Mouse (Mus musculus): ENCODE measurements around the gene Cacna1e. TPM values are rescaled to one million over a fixed set of nuclear protein-coding genes. Genes with fewer than 3 reads are reported as not detected.
A peak's percentile ranks its signal among the peaks of the same experiment; 100 is the strongest.

The Cacna1e gene
- 0.39 and 0.51 TPM in 2 replicates for polyA plus RNA-seq (2015; fragmentation: Nextera tagmentation; extraction: Ambion mirVana)

DNA sequence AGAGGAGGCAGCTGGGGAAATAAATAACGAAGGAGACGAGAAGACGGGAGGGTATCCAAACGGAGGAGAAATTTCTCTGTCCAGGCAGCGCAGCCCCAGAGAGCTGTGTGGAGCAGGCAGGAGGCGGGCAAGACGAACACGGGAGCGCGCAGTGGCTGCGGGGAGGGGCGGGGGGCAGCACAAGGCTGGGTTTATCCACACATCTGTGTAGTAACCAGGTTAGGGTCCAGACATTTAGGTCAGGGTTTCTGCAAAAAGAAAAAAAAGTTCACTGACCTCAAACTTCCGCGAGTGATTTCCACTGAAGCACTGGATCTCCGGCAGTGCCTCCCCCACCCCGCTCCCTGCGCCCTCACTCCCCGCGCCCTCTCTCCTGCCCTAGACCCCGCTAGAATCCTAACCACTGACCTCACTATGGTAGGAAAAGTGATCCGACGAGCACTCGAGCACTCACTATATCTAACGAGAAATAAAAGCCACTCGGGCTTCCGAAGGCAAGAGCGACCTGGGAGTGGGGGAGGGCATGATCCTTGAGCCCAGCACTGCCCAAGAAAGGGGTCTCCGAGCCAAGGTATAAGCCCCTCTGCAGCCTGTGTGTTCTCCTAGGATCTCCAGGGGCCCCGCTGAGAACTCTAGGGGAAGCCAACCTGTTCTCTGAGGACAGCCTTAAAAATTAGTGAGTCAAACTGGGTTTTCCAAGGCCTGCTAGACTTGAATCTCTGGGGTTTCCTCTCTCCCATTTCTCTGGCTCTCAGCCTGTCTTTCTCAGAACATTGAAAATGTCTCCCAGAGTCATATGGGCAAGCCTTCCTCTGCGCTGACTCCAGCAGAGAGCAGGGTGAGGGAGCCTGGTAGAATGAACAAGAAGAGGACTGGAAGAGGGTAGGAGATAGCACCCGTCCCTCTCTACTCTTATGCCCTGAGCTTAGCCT, at the start of gene Cacna1e:
Gene Cacna1e (minus strand): TSS at position 227 of the 932 bp plus-strand sequence.
- TF ChIP-seq EP300 (optimal IDR thresholded peaks at IDR 0.05): no peak
- TF ChIP-seq CTCF (IDR thresholded peaks at IDR 0.05; ENCODE audit: low read depth): no peak
- no peak for ATAC-seq (ENCODE audit: low FRiP score, low TSS enrichment)

DNA sequence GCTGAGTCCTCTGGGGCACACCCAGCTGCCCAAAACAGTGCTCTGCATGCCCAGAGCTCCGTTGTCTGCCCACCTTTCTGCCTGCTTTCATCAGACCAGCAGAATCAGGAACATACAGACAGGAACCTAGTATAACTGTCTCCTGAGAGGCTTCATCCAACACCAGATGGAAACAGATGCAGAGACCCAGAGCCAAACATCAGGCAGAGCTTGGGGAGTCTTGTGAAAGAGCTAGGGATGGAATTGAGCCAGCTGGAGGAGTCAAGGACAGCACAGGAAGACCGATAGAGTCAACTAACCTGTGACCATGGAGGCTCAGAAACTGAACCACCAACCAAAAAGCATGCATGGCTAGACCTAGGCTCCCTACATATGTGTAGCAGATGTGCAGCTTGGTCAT, 34.1 kb upstream of the Cacna1e start:
- Histone ChIP-seq H3K4me1 (replicated peaks; ENCODE audit: control insufficient read depth, insufficient read depth) (no peaks in the 10 kb centered on the region), H3K4me2 (replicated peaks; ENCODE audit: low read depth) (no peak overlapping the region), H3K9ac (ENCODE audit: low read length) (no peak overlapping the region), H3K4me3 (ENCODE audit: low read depth, low read length) (no peak overlapping the region), H3K27me3 (ENCODE audit: control insufficient read depth, insufficient read depth, low read length) (no peaks in the 10 kb centered on the region), H3K9me3 (ENCODE audit: control insufficient read depth, low read length) (no peaks in the 10 kb centered on the region), H3K36me3 (ENCODE audit: control insufficient read depth, insufficient read depth, low read length) (no peaks in the 10 kb centered on the region), H3K27ac (replicated peaks) (no peak overlapping the region)
- TF ChIP-seq CTCF (IDR thresholded peaks at IDR 0.05; ENCODE audit: low read depth) (no peak), EP300 (optimal IDR thresholded peaks at IDR 0.05) (no peak)
- ATAC-seq (ENCODE audit: low FRiP score, low TSS enrichment) (no peak), DNase-seq (ENCODE audit: low spot score) (no peak)
- WGBS: 59% methylated on average over 2 of the region's 2 CpGs

More for the DNA sequence above, at the start of gene Cacna1e:
- H3K27ac ChIP-seq (replicated peaks): no peak within 1 kb of the TSS
- peak within 1 kb of the TSS; percentile 60 for H3K4me2 ChIP-seq (replicated peaks; ENCODE audit: low read depth)
- no peaks in the 10 kb centered on the region for H3K9me3 ChIP-seq (ENCODE audit: control insufficient read depth, low read length)
- 12% methylated on average over 31 of the region's 31 CpGs for WGBS
- H3K36me3 ChIP-seq (ENCODE audit: control insufficient read depth, insufficient read depth, low read length): no peaks in the 10 kb centered on the region
- peak; percentile 21 for DNase-seq (ENCODE audit: low spot score)
- peak within 1 kb of the TSS; percentile 40 for H3K4me3 ChIP-seq (ENCODE audit: low read depth, low read length)
- H3K27me3 ChIP-seq (ENCODE audit: control insufficient read depth, insufficient read depth, low read length): no peaks in the 10 kb centered on the region
- no peaks in the 10 kb centered on the region for H3K4me1 ChIP-seq (replicated peaks; ENCODE audit: control insufficient read depth, insufficient read depth)
- peak within 1 kb of the TSS; percentile 50 for H3K9ac ChIP-seq (ENCODE audit: low read length)

DNA sequence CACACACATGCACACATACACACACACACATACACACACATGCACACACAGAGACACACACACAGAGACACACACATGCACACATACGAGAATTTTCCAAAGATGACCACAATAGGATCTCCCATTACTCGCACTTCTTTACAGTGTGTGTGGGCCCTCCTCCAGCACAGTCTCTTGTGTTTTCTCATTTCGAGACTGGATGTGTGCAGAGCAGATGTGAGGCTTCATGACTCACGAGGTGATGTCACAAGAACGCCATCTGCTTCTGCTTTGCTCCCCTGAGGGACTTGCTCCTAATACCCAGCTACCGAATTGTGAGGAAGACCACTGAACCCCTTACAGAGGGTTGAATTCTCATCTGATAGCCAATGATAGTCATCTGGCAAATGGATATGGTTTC, 33.1 kb upstream of the Cacna1e start:
- H3K4me3 ChIP-seq (ENCODE audit: low read depth, low read length): no peak overlapping the region
- H3K36me3 ChIP-seq (ENCODE audit: control insufficient read depth, insufficient read depth, low read length): no peaks in the 10 kb centered on the region
- no peak for ATAC-seq (ENCODE audit: low FRiP score, low TSS enrichment)
- H3K4me1 ChIP-seq (replicated peaks; ENCODE audit: control insufficient read depth, insufficient read depth): no peaks in the 10 kb centered on the region
- no peak overlapping the region for H3K9ac ChIP-seq (ENCODE audit: low read length)
- no peaks in the 10 kb centered on the region for H3K27me3 ChIP-seq (ENCODE audit: control insufficient read depth, insufficient read depth, low read length)
- no peak for DNase-seq (ENCODE audit: low spot score)
- H3K9me3 ChIP-seq (ENCODE audit: control insufficient read depth, low read length): no peaks in the 10 kb centered on the region
- TF ChIP-seq EP300 (optimal IDR thresholded peaks at IDR 0.05) (no peak), CTCF (IDR thresholded peaks at IDR 0.05; ENCODE audit: low read depth) (no peak)
- 62% methylated on average over 6 of the region's 6 CpGs for WGBS
- no peak overlapping the region for H3K27ac ChIP-seq (replicated peaks)
- H3K4me2 ChIP-seq (replicated peaks; ENCODE audit: low read depth): no peak overlapping the region

DNA sequence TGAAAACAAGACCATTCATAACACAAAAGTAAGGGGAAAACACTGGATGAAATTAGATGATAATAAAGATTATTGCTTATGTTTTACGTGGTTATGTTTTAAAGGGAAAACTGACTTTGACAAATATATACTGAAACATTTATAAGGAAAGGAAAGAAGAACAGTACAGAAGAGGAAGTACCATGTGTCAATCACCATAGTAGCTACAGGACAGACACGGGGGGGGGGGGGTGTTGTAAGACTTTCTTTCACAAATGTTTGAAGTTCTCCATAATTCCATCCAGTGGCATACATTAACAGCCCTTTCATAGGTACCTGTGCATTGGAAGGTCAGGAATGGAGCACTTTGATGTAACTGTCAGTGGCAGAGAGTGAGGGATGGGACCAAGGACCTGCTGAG, 25.3 kb upstream of the Cacna1e start:
- Histone ChIP-seq H3K27ac (replicated peaks) (no peak overlapping the region), H3K27me3 (ENCODE audit: control insufficient read depth, insufficient read depth, low read length) (no peaks in the 10 kb centered on the region), H3K9me3 (ENCODE audit: control insufficient read depth, low read length) (no peaks in the 10 kb centered on the region), H3K4me2 (replicated peaks; ENCODE audit: low read depth) (no peak overlapping the region), H3K4me3 (ENCODE audit: low read depth, low read length) (no peak overlapping the region), H3K36me3 (ENCODE audit: control insufficient read depth, insufficient read depth, low read length) (no peaks in the 10 kb centered on the region), H3K9ac (ENCODE audit: low read length) (no peak overlapping the region), H3K4me1 (replicated peaks; ENCODE audit: control insufficient read depth, insufficient read depth) (no peaks in the 10 kb centered on the region)
- TF ChIP-seq EP300 (optimal IDR thresholded peaks at IDR 0.05): no peak
- DNase-seq (ENCODE audit: low spot score) (no peak), ATAC-seq (ENCODE audit: low FRiP score, low TSS enrichment) (no peak)
- 70% methylated on average over 2 of the region's 2 CpGs for WGBS

DNA sequence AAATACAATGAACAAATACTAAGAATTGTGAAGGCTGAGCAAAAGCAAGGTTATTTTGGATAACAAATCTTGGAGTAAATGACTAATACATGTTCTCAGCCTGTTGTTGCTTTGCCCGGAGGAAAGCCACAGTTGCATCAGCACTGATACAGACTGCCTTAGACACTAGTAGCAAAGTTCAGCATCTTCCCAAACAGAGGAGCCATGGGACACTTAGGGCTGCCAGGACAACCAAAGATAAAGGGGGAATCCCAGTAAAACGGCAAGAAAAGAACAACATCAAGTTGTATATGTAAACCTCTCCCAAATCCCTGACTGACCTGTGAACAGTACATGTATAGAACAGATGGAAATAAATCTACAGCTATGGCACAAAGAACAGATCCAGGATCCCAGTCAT, 13.1 kb upstream of the Cacna1e start:
- H3K4me3 ChIP-seq (ENCODE audit: low read depth, low read length): no peak overlapping the region
- no peak for TF ChIP-seq CTCF (IDR thresholded peaks at IDR 0.05; ENCODE audit: low read depth)
- TF ChIP-seq EP300 (optimal IDR thresholded peaks at IDR 0.05): no peak
- no peaks in the 10 kb centered on the region for H3K9me3 ChIP-seq (ENCODE audit: control insufficient read depth, low read length)
- no peak overlapping the region for H3K4me2 ChIP-seq (replicated peaks; ENCODE audit: low read depth)
- H3K27me3 ChIP-seq (ENCODE audit: control insufficient read depth, insufficient read depth, low read length): no peaks in the 10 kb centered on the region
- no peaks in the 10 kb centered on the region for H3K4me1 ChIP-seq (replicated peaks; ENCODE audit: control insufficient read depth, insufficient read depth)
- 77% methylated on average over 2 of the region's 2 CpGs for WGBS
- ATAC-seq (ENCODE audit: low FRiP score, low TSS enrichment) (no peak), DNase-seq (ENCODE audit: low spot score) (no peak)
- no peak overlapping the region for H3K27ac ChIP-seq (replicated peaks)
- H3K9ac ChIP-seq (ENCODE audit: low read length): no peak overlapping the region
- no peaks in the 10 kb centered on the region for H3K36me3 ChIP-seq (ENCODE audit: control insufficient read depth, insufficient read depth, low read length)

DNA sequence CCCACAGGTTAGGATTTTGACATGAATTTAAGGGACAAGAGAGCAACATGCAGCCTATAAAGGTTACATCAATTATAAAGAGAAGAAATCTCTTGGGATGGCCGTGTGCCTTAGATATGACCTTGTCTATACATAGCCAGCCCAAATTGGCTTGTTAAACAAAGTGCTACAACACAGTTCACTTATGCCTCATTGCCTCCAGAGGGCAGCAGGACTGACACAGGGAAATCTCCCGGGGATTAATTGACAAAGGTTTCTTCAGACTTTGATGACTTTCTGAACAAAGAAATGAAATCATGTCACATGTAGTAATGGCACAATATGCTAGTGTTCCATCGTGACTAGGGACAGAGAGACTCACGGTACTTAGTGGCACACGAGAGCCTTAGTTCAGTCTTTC, 5.9 kb upstream of the Cacna1e start:
- Histone ChIP-seq H3K27me3 (ENCODE audit: control insufficient read depth, insufficient read depth, low read length) (no peaks in the 10 kb centered on the region), H3K4me1 (replicated peaks; ENCODE audit: control insufficient read depth, insufficient read depth) (no peaks in the 10 kb centered on the region), H3K4me2 (replicated peaks; ENCODE audit: low read depth) (no peak overlapping the region), H3K4me3 (ENCODE audit: low read depth, low read length) (no peak overlapping the region), H3K27ac (replicated peaks) (no peak overlapping the region), H3K36me3 (ENCODE audit: control insufficient read depth, insufficient read depth, low read length) (no peaks in the 10 kb centered on the region), H3K9ac (ENCODE audit: low read length) (no peak overlapping the region), H3K9me3 (ENCODE audit: control insufficient read depth, low read length) (no peaks in the 10 kb centered on the region)
- TF ChIP-seq CTCF (IDR thresholded peaks at IDR 0.05; ENCODE audit: low read depth) (peak; percentile 37), EP300 (optimal IDR thresholded peaks at IDR 0.05) (no peak)
- DNase-seq (ENCODE audit: low spot score) (no peak), ATAC-seq (ENCODE audit: low FRiP score, low TSS enrichment) (no peak)
- 66% methylated on average over 5 of the region's 5 CpGs for WGBS
